Mouse (Mus musculus): ENCODE measurements around the gene Dlat.

The Dlat gene

GRCm38 (mm10) chr9:50617794-50618330, 41.7 kb downstream of the Dlat start:
- no peak for DNase-seq (ENCODE audit: low read depth, low spot score)
- H3K27me3 ChIP-seq (ENCODE audit: control insufficient read depth, insufficient read depth, low read length, poor library complexity, severe bottlenecking) = no peaks in the 10 kb centered on the region
- H3K36me3 ChIP-seq (ENCODE audit: control insufficient read depth, insufficient read depth, low read length, poor library complexity, severe bottlenecking) = peaks cover 4% of the 10 kb centered on the region; the same call in 1 of the 2 replicates

GRCm38 (mm10) chr9:50616766-50617603, 42.6 kb downstream of the Dlat start, which contains the start of the genes Pih1d2 and Nkapd1:
Pih1d2 (plus strand) TSS chr9:50617321.
Nkapd1 (minus strand) TSS chr9:50617464.
- Histone ChIP-seq H3K27me3 (ENCODE audit: control insufficient read depth, insufficient read depth, low read length, poor library complexity, severe bottlenecking) (no peaks in the 10 kb centered on the region), H3K36me3 (ENCODE audit: control insufficient read depth, insufficient read depth, low read length, poor library complexity, severe bottlenecking) (peaks cover 4% of the 10 kb centered on the region; the same call in 1 of the 2 replicates)
- DNase-seq (ENCODE audit: low read depth, low spot score) = peak; percentile 94

GRCm38 (mm10) chr9:50616161-50616560, 43.4 kb downstream of the Dlat start:
- Histone ChIP-seq H3K27me3 (ENCODE audit: control insufficient read depth, insufficient read depth, low read length, poor library complexity, severe bottlenecking) (no peaks in the 10 kb centered on the region), H3K36me3 (ENCODE audit: control insufficient read depth, insufficient read depth, low read length, poor library complexity, severe bottlenecking) (peaks cover 4% of the 10 kb centered on the region; the same call in 1 of the 2 replicates)
- DNase-seq (ENCODE audit: low read depth, low spot score) = no peak

- H3K36me3 ChIP-seq (ENCODE audit: control insufficient read depth, insufficient read depth, low read length, poor library complexity, severe bottlenecking) = peaks cover 6% of the 10 kb centered on the region; the same call in 1 of the 2 replicates
- H3K27me3 ChIP-seq (ENCODE audit: control insufficient read depth, insufficient read depth, low read length, poor library complexity, severe bottlenecking) = no peaks in the 10 kb centered on the region
- DNase-seq (ENCODE audit: low read depth, low spot score) = no peak
These were observed 47.5 kb downstream of the Dlat start for GRCm38 (mm10) chr9:50612115-50612514.

- Histone ChIP-seq H3K36me3 (ENCODE audit: control insufficient read depth, insufficient read depth, low read length, poor library complexity, severe bottlenecking) (peaks cover 4% of the 10 kb centered on the region; the same call in 1 of the 2 replicates), H3K27me3 (ENCODE audit: control insufficient read depth, insufficient read depth, low read length, poor library complexity, severe bottlenecking) (no peaks in the 10 kb centered on the region)
- DNase-seq (ENCODE audit: low read depth, low spot score) = no peak
These were observed 55.2 kb downstream of the Dlat start for GRCm38 (mm10) chr9:50604338-50604737.

GRCm38 (mm10) chr9:50603998-50604324, 55.6 kb downstream of the Dlat start:
- no peak for DNase-seq (ENCODE audit: low read depth, low spot score)
- Histone ChIP-seq H3K27me3 (ENCODE audit: control insufficient read depth, insufficient read depth, low read length, poor library complexity, severe bottlenecking) (no peaks in the 10 kb centered on the region), H3K36me3 (ENCODE audit: control insufficient read depth, insufficient read depth, low read length, poor library complexity, severe bottlenecking) (peaks cover 4% of the 10 kb centered on the region; the same call in 1 of the 2 replicates)

GRCm38 (mm10) chr9:50603189-50603997, 56.2 kb downstream of the Dlat start, which contains the start of the genes Sdhd and Timm8b:
Sdhd (minus strand) TSS chr9:50603812.
Timm8b (plus strand) TSS chr9:50603910.
- peak; percentile 97 for DNase-seq (ENCODE audit: low read depth, low spot score)
- H3K27me3 ChIP-seq (ENCODE audit: control insufficient read depth, insufficient read depth, low read length, poor library complexity, severe bottlenecking) = no peaks in the 10 kb centered on the region
- H3K36me3 ChIP-seq (ENCODE audit: control insufficient read depth, insufficient read depth, low read length, poor library complexity, severe bottlenecking) = peaks cover 5% of the 10 kb centered on the region

- Histone ChIP-seq H3K36me3 (ENCODE audit: control insufficient read depth, insufficient read depth, low read length, poor library complexity, severe bottlenecking) (peaks cover 5% of the 10 kb centered on the region), H3K27me3 (ENCODE audit: control insufficient read depth, insufficient read depth, low read length, poor library complexity, severe bottlenecking) (no peaks in the 10 kb centered on the region)
- no peak for DNase-seq (ENCODE audit: low read depth, low spot score)
These were observed 57.3 kb downstream of the Dlat start for GRCm38 (mm10) chr9:50602055-50602845.

GRCm38 (mm10) chr9:50601536-50601935, 58.0 kb downstream of the Dlat start:
- no peaks in the 10 kb centered on the region for H3K27me3 ChIP-seq (ENCODE audit: control insufficient read depth, insufficient read depth, low read length, poor library complexity, severe bottlenecking)
- peaks cover 5% of the 10 kb centered on the region for H3K36me3 ChIP-seq (ENCODE audit: control insufficient read depth, insufficient read depth, low read length, poor library complexity, severe bottlenecking)
- DNase-seq (ENCODE audit: low read depth, low spot score) = no peak

- no peaks in the 10 kb centered on the region for H3K27me3 ChIP-seq (ENCODE audit: control insufficient read depth, insufficient read depth, low read length, poor library complexity, severe bottlenecking)
- no peak for DNase-seq (ENCODE audit: low read depth, low spot score)
- peaks cover 5% of the 10 kb centered on the region for H3K36me3 ChIP-seq (ENCODE audit: control insufficient read depth, insufficient read depth, low read length, poor library complexity, severe bottlenecking)
These were observed 62.6 kb downstream of the Dlat start for GRCm38 (mm10) chr9:50596973-50597372.

GRCm38 (mm10) chr9:50594794-50595417, 64.7 kb downstream of the Dlat start:
- Histone ChIP-seq H3K27me3 (ENCODE audit: control insufficient read depth, insufficient read depth, low read length, poor library complexity, severe bottlenecking) (no peaks in the 10 kb centered on the region), H3K36me3 (ENCODE audit: control insufficient read depth, insufficient read depth, low read length, poor library complexity, severe bottlenecking) (peaks cover 5% of the 10 kb centered on the region)
- no peak for DNase-seq (ENCODE audit: low read depth, low spot score)

- no peaks in the 10 kb centered on the region for H3K36me3 ChIP-seq (ENCODE audit: control insufficient read depth, insufficient read depth, low read length, poor library complexity, severe bottlenecking)
- peak; percentile 76 for DNase-seq (ENCODE audit: low read depth, low spot score)
- H3K27me3 ChIP-seq (ENCODE audit: control insufficient read depth, insufficient read depth, low read length, poor library complexity, severe bottlenecking) = no peaks in the 10 kb centered on the region
These were observed 66.0 kb downstream of the Dlat start for GRCm38 (mm10) chr9:50593544-50593943.

- Histone ChIP-seq H3K27me3 (ENCODE audit: control insufficient read depth, insufficient read depth, low read length, poor library complexity, severe bottlenecking) (no peaks in the 10 kb centered on the region), H3K36me3 (ENCODE audit: control insufficient read depth, insufficient read depth, low read length, poor library complexity, severe bottlenecking) (no peaks in the 10 kb centered on the region)
- no peak for DNase-seq (ENCODE audit: low read depth, low spot score)
These were observed 66.6 kb downstream of the Dlat start for GRCm38 (mm10) chr9:50592955-50593354.
